Mouse (Mus musculus) ES-Bruce4 (cell line): Measurements from ENCODE around the gene Agrn. TPM values are rescaled to one million over a fixed set of nuclear protein-coding genes. Genes with fewer than 3 reads are reported as not detected.

Experiments
- H3K27ac ChIP-seq: 2 replicates; pipeline ENCODE4 v1.5.1; 2012; ENCODE audit warnings: low read length, inconsistent platforms; ENCODE audit not compliant: insufficient read depth
- H3K27me3 ChIP-seq: 2 replicates; pipeline ENCODE4 v1.6.1; 2012; ENCODE audit warnings: mild to moderate bottlenecking, low read length, inconsistent platforms; ENCODE audit not compliant: control insufficient read depth, poor library complexity, insufficient read depth, severe bottlenecking
- H3K36me3 ChIP-seq: 2 replicates; pipeline ENCODE4 v1.6.1; 2012; ENCODE audit warnings: inconsistent platforms, mild to moderate bottlenecking, low read length, moderate library complexity; ENCODE audit not compliant: control insufficient read depth, poor library complexity, insufficient read depth, severe bottlenecking
- H3K4me1 ChIP-seq: one replicate; pipeline ENCODE4 v1.8.1; 2011; ENCODE audit warnings: low read length; ENCODE audit not compliant: control insufficient read depth, insufficient read depth
- H3K4me3 ChIP-seq: 2 replicates; pipeline ENCODE4 v1.5.1; 2011; ENCODE audit warnings: low read depth, mild to moderate bottlenecking, low read length
- H3K9ac ChIP-seq: 2 replicates; pipeline ENCODE4 v1.6.1; 2012; ENCODE audit warnings: low read depth, mild to moderate bottlenecking, inconsistent platforms; ENCODE audit not compliant: poor library complexity, severe bottlenecking
- H3K9me3 ChIP-seq: replicated peaks from 2 replicates; pipeline ENCODE4 v1.6.1; 2012; ENCODE audit warnings: mild to moderate bottlenecking, low read length, inconsistent platforms; ENCODE audit not compliant: control insufficient read depth, poor library complexity, insufficient read depth, severe bottlenecking
- CTCF ChIP-seq: IDR thresholded peaks from one replicate; pipeline ENCODE4 v1.8.1; 2011; ENCODE audit warnings: low read depth, low read length
- EP300 ChIP-seq: IDR thresholded peaks from 2 replicates; pipeline ENCODE4 v1.6.1; 2011; ENCODE audit warnings: low read depth, low read length; ENCODE audit not compliant: insufficient read depth
- POLR2A ChIP-seq: IDR thresholded peaks from one replicate; pipeline ENCODE4 v1.8.1; 2011; ENCODE audit warnings: low read length; ENCODE audit not compliant: insufficient read depth
- polyA plus RNA-seq: library from polyadenylated mRNA; stranded (reverse); fragments of >200 nt; gene quantifications from 2 replicates; pipeline ENCODE4 v1.2.4, GENCODE M21; 2011; ENCODE audit warnings: low read depth; ENCODE audit not compliant: missing spikeins, insufficient read depth, insufficient read length

The Agrn gene
- polyA plus RNA-seq, 1 experiment: 156 TPM

DNA sequence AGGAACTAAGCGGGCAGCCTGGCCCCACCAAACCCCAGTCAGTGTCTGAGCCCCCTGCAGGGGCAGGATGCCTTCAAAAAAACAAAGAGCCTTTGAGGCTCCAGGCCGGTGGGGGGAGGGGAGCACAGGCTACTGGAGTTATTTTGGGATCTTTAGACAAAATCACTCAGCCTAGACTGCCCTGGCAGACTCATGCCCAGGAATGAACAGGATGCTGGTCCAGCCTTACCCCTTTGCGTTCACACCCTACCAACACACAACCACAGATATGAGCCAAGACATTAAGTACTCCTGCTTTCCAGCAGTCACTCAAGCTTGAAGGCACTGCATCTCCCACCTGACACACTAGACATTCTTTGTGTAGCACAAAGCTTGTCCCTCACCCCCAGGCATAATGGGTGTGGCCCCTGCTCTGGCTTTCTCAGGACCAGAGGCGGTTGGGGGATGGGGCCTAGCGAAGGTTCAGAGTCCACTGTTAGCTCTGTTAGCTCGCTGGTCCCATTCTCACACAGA, 8.4 kb downstream of the Agrn start:
- TF ChIP-seq CTCF: no peak
- TF ChIP-seq EP300: peak; percentile 97
- H3K4me1 ChIP-seq: peaks cover 36% of the 10 kb centered on the region
- H3K9ac ChIP-seq: no peak overlapping the region
- no peaks in the 10 kb centered on the region for H3K9me3 ChIP-seq
- H3K27ac ChIP-seq: peak overlapping the region; percentile 96
- no peaks in the 10 kb centered on the region for H3K27me3 ChIP-seq
- peak overlapping the region; percentile 9; the same call in 1 of the 2 replicates for H3K4me3 ChIP-seq
- H3K36me3 ChIP-seq: peaks cover 18% of the 10 kb centered on the region

GRCm38 (mm10) chr4:156188162-156188810, 9.0 kb downstream of the Agrn start:
- H3K36me3 ChIP-seq: peaks cover 20% of the 10 kb centered on the region
- no peaks in the 10 kb centered on the region for H3K27me3 ChIP-seq
- H3K9ac ChIP-seq: no peak overlapping the region
- peaks cover 4% of the 10 kb centered on the region for H3K9me3 ChIP-seq
- H3K4me1 ChIP-seq: peaks cover 31% of the 10 kb centered on the region
- H3K4me3 ChIP-seq: no peak overlapping the region
- TF ChIP-seq CTCF: no peak
- no peak for TF ChIP-seq POLR2A
- TF ChIP-seq EP300: no peak
- H3K27ac ChIP-seq: peak overlapping the region; percentile 96

DNA sequence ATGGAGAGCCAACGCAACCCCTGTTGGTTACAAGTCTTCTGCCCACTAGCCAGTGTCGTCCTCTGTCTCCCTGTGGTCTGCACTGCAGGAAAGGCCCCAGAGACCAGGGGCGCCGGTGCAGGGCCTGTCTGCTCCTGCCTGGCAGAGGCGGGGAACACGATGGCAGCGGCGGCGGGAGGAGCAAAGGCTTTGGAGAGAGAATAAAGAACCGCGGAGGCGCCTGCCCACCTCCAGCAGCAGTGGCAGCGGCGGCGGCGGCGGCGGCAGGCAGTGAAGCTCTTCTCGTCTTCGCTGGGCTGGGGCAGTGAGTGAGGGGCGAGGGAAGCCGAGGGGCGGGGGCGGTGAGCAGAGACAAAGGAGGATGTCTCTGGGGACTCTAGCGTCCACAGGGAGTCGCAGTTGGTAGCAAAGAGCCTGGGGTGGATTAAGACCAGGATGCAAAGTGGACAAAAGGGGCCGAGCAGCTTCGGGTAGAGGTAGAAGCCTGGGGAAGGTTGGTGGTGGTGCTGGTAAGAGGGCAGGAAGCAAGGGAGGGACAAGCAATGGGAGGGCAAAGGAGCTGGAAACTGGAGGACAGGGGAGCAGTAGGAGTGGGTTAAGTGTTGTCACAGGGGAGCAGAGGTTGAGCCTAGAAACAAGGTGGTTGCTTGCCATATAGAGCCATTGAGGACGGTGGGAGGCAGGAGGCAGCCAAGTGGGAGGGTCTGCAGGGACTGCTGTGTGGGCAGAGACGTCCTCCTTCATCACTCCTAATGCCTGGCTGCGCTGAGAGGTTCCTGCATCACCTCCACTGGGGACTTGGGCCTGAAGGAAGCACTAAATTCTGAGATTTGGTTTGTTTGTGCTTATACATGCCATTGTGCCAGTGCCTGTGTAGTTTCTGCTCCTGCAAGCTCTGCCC, 11.1 kb downstream of the Agrn start:
- Histone ChIP-seq H3K9ac (peak overlapping the region; percentile 16; the same call in 1 of the 2 replicates), H3K27ac (no peak overlapping the region), H3K4me1 (peaks cover 29% of the 10 kb centered on the region), H3K4me3 (0 out of 2 replicates have a peak overlapping the region, but pooled peaks have one; percentile 15), H3K27me3 (no peaks in the 10 kb centered on the region), H3K9me3 (peaks cover 24% of the 10 kb centered on the region), H3K36me3 (peaks cover 24% of the 10 kb centered on the region)
- no peak for TF ChIP-seq EP300
- no peak for TF ChIP-seq POLR2A
- TF ChIP-seq CTCF: no peak

- peak overlapping the region; percentile 16; the same call in 1 of the 2 replicates for H3K9ac ChIP-seq
- H3K27me3 ChIP-seq: no peaks in the 10 kb centered on the region
- no peak overlapping the region for H3K4me3 ChIP-seq
- H3K4me1 ChIP-seq: peaks cover 23% of the 10 kb centered on the region
- no peak overlapping the region for H3K27ac ChIP-seq
- TF ChIP-seq EP300 (no peak), POLR2A (no peak)
- peaks cover 31% of the 10 kb centered on the region for H3K9me3 ChIP-seq
- peaks cover 24% of the 10 kb centered on the region for H3K36me3 ChIP-seq
These were observed 11.8 kb downstream of the Agrn start for GRCm38 (mm10) chr4:156185456-156185949.

GRCm38 (mm10) chr4:156184291-156184954, 12.9 kb downstream of the Agrn start:
- TF ChIP-seq POLR2A: no peak
- TF ChIP-seq EP300: 0 out of 2 replicates have a peak, but pooled peaks have one; percentile 48
- Histone ChIP-seq H3K36me3 (peaks cover 28% of the 10 kb centered on the region), H3K27ac (peak overlapping the region; percentile 18; the same call in 1 of the 2 replicates), H3K9me3 (peaks cover 42% of the 10 kb centered on the region), H3K9ac (no peak overlapping the region), H3K4me1 (peaks cover 14% of the 10 kb centered on the region), H3K27me3 (no peaks in the 10 kb centered on the region), H3K4me3 (no peak overlapping the region)
